Mouse (Mus musculus): ENCODE results near the gene Edrf1.

DNA sequence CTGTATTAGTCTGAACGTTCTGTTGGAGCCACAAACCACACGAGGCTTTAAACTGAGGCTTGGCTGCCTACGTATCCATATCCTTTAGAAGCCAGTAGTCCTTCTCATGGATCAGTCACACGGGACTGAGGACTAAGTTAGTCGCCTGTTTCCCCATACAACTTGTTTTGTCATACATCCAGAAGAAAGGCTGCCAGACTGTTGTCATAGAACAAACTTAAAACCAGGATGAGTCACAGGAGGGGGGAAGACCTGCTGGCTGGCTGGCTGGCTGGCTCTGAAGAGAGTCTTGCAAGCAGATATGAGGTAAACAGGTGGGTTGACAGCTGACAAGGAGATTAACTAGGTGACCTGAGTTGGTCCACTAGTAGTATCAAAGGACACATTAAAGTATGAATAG is 6.5 kb upstream of the Edrf1 start:
- TF ChIP-seq CTCF (IDR thresholded peaks at IDR 0.05; ENCODE audit: low read depth): no peak
- no peak for TF ChIP-seq EP300 (IDR thresholded peaks at IDR 0.05; ENCODE audit: low read depth)
